Mouse (Mus musculus) limb, embryonic 10.5 days (tissue): ENCODE data around the gene Tmeff1. TPM values are rescaled to one million over a fixed set of nuclear protein-coding genes. Genes with fewer than 3 reads are reported as not detected.
A peak's percentile ranks its signal among the peaks of the same experiment; 100 is the strongest.

Experiments
- DNase-seq: peaks from one replicate; pipeline ENCODE4 v3.0.0-alpha.2; 2017; ENCODE audit warnings: low spot score
- H3K27ac ChIP-seq: fragments of 300-500 bp; sonication (generic); 2 replicates; pipeline ENCODE4 v1.5.1; 2016; ENCODE audit warnings: mild to moderate bottlenecking
- H3K27me3 ChIP-seq: fragments of 300-500 bp; sonication (generic); 2 replicates; pipeline ENCODE4 v1.6.1; 2016; ENCODE audit warnings: low read depth, mild to moderate bottlenecking; ENCODE audit not compliant: poor library complexity, severe bottlenecking
- H3K36me3 ChIP-seq: fragments of 300-500 bp; sonication (generic); 2 replicates; pipeline ENCODE4 v1.6.1; 2016; ENCODE audit warnings: mild to moderate bottlenecking, moderate library complexity
- H3K4me1 ChIP-seq: fragments of 300-500 bp; sonication (generic); 2 replicates; pipeline ENCODE4 v1.6.1; 2016
- H3K4me3 ChIP-seq: fragments of 300-500 bp; sonication (generic); 2 replicates; pipeline ENCODE4 v1.5.1; 2016; ENCODE audit warnings: mild to moderate bottlenecking, moderate library complexity
- H3K9me3 ChIP-seq: fragments of 300-500 bp; sonication (generic); replicated peaks from 2 replicates; pipeline ENCODE4 v1.6.1; 2016; ENCODE audit warnings: mild to moderate bottlenecking
- WGBS: fragments of 180-500 bp; shearing (Covaris S2); methylation state at CpG from one replicate; pipeline ENCODE4 v1.1.7; 2016; 5-methylcytosine and 5-hydroxymethylcytosine counted together
- polyA plus RNA-seq: library from polyadenylated mRNA; unstranded; fragments of >200 nt; fragmentation: Nextera tagmentation; extraction: Ambion mirVana; gene quantifications from 2 replicates; pipeline ENCODE4 v1.2.1, GENCODE M21; 2016

Tmeff1 gene
- polyA plus RNA-seq, 1 experiment from 2014 or later = 109 TPM

DNA sequence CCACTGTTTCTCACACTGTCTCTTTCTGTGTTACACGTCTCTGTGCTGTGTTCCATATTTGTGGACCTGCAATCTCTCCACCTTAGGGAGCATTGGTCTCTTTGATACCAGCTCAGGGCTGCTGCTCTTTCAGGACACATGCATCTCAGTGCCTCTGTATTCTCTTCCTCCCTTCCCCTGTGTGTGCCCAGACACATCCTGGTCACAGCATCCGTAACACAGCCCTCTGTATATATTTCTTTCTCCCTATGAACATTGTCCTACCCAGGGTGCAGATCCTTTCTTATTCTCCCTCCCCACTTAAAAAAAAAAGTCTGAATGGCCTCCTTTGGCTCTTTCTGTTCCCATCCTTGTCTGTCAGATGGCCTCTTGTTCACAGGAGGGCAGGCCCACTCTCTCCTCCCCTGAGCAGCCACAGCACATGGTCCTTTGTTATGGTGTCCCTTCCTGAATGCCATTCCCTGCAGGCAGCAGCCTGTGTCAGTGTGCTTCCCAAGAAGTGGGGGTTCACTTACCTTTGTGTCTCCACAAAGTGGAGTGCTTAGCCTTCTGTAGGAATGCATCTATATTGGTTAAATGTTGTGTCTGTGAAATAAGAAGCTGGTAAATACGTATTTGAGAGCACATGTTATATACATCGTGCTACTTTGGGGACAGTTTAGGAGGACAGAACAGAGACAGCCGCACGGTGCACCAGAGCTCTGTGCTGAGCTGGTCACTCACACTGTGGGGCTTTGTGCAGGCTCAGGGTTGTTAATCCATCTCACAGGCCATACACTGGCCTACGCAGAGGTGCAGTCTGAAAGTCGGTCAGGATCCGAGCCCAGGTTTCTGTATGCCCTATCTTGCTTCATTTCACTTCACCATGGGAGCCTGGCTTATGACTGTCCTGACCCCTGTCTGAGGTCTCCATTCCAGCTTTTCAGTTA, 38.1 kb upstream of the Tmeff1 start:
- H3K4me3 ChIP-seq = no peak overlapping the region
- peak overlapping the region; percentile 3; the same call in 1 of the 2 replicates for H3K27ac ChIP-seq
- no peaks in the 10 kb centered on the region for H3K9me3 ChIP-seq
- peaks cover 14% of the 10 kb centered on the region for H3K36me3 ChIP-seq
- no peak for DNase-seq
- H3K27me3 ChIP-seq = peaks cover 56% of the 10 kb centered on the region; the same call in 1 of the 2 replicates
- WGBS = 70% methylated on average over 9 of the region's 9 CpGs
- peaks cover 75% of the 10 kb centered on the region for H3K4me1 ChIP-seq

DNA sequence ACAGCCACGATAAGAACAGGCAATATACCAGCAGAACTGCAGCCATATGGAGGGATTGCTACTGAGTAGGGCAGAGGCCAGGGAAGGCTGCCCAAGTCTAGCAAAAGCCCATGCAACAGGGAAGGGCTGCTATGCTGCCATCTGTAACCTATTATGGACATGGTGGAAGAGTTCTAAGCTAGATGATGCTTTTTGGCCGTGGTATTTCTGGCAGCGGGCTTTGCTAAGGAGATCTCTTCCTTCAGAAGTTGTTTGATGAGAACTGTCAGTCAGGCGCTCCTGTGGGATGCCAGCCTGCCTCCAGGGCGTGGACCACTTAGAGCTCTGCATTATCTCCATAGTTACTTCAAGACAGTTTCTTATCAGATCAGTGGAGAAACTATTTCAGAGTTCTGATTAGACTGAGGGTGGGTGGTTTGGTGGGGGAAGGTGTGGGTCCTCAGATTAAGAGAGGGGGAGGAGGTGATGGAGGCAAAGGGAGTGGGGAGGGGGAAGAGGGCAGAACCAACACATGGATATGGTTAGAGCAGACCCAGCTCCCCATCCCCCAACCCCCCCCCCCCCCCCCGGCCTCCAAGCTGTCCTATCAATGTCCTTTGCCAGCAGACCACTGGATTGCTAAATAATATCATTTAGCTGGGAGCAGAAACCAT, 36.5 kb upstream of the Tmeff1 start:
- no peaks in the 10 kb centered on the region for H3K9me3 ChIP-seq
- peaks cover 30% of the 10 kb centered on the region for H3K36me3 ChIP-seq
- 0 out of 2 replicates have a peak overlapping the region, but pooled peaks have one; percentile 6 for H3K4me3 ChIP-seq
- peaks cover 62% of the 10 kb centered on the region for H3K4me1 ChIP-seq
- H3K27me3 ChIP-seq = peaks cover 49% of the 10 kb centered on the region
- 26% methylated on average over 6 of the region's 6 CpGs for WGBS
- H3K27ac ChIP-seq = 0 out of 2 replicates have a peak overlapping the region, but pooled peaks have one; percentile 26
- peak; percentile 57 for DNase-seq

DNA sequence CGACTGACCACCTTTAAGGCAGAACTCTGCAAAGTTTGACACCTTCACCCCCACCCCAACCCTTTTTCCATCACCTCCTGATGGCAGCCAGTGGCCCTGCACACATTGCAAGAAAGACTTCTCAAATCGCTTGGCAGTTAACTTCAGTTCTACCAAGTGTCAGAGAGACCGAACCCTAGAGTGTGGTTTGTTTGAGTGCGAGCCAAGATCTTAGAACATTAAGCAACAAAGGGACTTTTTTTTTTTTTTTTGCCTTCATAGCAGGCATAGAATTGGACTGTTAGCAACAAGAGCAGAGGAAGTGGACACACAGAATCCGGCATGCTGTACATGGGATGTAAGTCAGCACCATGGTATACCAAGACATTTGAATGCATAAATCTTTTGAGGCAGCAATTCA, 35.3 kb upstream of the Tmeff1 start:
- WGBS = 61% methylated on average over 5 of the region's 5 CpGs

DNA sequence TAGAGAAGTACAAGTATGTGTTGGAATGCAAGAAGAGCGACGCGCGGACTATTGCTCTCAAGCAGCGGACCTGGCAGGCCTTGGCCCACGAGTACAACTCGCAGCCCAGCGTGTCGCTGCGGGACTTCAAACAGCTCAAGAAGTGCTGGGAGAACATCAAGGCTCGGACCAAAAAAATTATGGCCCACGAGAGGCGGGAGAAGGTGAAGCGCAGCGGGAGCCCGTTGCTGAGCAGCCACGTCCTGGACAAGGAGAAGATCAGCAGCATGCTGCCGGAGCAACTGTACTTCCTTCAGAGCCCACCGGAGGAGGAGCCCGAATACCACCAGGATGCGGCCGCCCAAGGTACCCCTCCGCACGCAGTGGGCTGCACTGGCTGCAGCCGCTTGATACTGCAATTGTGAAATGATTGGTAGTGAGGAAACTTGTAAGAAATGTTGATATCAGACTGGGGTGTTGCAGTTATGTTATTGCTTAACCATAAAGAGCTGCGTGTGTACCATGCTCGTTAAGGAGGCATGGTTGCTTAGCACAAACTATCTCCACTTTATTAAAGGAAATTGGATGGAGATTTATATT, 32.4 kb upstream of the Tmeff1 start:
- H3K27ac ChIP-seq = no peak overlapping the region
- H3K4me1 ChIP-seq = peaks cover 25% of the 10 kb centered on the region
- H3K9me3 ChIP-seq = no peaks in the 10 kb centered on the region
- peaks cover 59% of the 10 kb centered on the region for H3K36me3 ChIP-seq
- no peak overlapping the region for H3K4me3 ChIP-seq
- H3K27me3 ChIP-seq = peaks cover 20% of the 10 kb centered on the region
- 93% methylated on average over 27 of the region's 27 CpGs for WGBS
- no peak for DNase-seq

More for the DNA sequence above, 35.3 kb upstream of the Tmeff1 start:
- H3K4me3 ChIP-seq = no peak overlapping the region
- no peaks in the 10 kb centered on the region for H3K9me3 ChIP-seq
- no peak for DNase-seq
- H3K27me3 ChIP-seq = peaks cover 44% of the 10 kb centered on the region
- H3K27ac ChIP-seq = no peak overlapping the region
- peaks cover 53% of the 10 kb centered on the region for H3K4me1 ChIP-seq
- H3K36me3 ChIP-seq = peaks cover 41% of the 10 kb centered on the region

DNA sequence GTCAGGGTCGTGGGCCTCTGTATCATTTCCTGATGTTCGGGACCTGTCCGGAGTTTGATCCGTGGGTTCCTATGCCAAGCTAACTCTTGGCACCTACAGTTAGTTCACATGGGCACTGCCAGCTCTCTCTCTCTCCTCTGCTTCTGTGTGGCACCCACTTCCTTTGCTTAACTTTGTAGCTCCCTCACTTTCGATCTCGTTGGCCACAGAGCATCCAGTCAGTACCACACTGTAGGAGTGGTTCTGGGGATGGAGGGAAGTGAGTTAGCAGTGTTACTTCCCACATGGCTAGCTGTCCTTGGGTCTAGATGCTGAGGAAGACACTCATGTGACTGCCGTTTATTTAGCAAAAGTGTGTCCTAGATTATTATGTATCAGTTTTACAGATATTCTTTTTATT, 30.8 kb upstream of the Tmeff1 start:
- 92% methylated on average over 7 of the region's 7 CpGs for WGBS
- Histone ChIP-seq H3K27me3 (peaks cover 20% of the 10 kb centered on the region), H3K36me3 (peaks cover 72% of the 10 kb centered on the region), H3K9me3 (no peaks in the 10 kb centered on the region), H3K27ac (no peak overlapping the region), H3K4me1 (peaks cover 9% of the 10 kb centered on the region), H3K4me3 (no peak overlapping the region)
- no peak for DNase-seq

DNA sequence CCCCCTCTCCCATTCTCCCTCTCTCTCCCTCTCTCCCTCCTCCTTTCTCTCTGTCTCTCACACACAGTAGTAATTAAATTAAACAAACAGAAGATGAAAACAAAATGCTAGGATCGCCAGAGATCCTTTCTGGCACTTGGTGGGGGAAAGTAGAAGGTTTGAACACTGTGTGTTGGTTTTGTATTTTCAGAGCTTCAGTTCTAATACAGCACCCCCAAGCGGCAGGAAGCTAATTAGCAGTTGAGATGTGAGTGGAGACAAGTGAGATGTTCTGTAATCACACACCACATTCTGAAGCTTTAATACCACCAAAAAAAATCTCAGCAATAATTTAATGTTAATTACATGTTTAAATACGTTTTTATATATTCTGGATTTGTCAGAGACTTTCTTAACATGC, 29.2 kb upstream of the Tmeff1 start:
- 31% methylated on average over 3 of the region's 3 CpGs for WGBS

DNA sequence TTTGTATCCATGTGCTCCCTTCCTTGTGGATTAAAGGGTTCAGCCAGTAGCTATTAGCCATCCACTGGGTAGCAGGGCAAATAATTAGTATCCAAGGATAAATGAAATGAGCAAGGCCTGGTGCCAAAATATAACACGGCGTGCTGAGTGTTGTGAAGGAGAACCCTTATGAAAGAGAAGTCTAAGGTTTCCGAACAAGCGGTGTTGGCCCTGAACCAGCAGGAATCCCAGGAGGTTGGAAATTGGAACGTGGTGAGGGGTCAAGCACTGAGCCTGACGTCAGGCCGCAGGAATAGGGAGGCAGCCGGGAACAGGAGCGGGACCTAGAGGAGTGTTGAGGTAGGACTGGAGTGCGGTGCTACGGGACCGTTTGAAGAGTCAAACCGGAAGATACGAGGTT, 25.3 kb upstream of the Tmeff1 start:
- no peak for DNase-seq
- Histone ChIP-seq H3K9me3 (no peaks in the 10 kb centered on the region), H3K4me1 (no peaks in the 10 kb centered on the region), H3K36me3 (peaks cover 91% of the 10 kb centered on the region), H3K27ac (no peak overlapping the region), H3K4me3 (no peak overlapping the region), H3K27me3 (no peaks in the 10 kb centered on the region)
- WGBS = 93% methylated on average over 14 of the region's 14 CpGs

More for the DNA sequence above, 29.2 kb upstream of the Tmeff1 start:
- Histone ChIP-seq H3K27me3 (peaks cover 17% of the 10 kb centered on the region), H3K4me3 (no peak overlapping the region), H3K36me3 (peaks cover 86% of the 10 kb centered on the region), H3K9me3 (no peaks in the 10 kb centered on the region), H3K4me1 (0 out of 2 replicates have a peak, but pooled peaks cover 2% of the 10 kb centered on the region), H3K27ac (no peak overlapping the region)
- peak; percentile 44 for DNase-seq

DNA sequence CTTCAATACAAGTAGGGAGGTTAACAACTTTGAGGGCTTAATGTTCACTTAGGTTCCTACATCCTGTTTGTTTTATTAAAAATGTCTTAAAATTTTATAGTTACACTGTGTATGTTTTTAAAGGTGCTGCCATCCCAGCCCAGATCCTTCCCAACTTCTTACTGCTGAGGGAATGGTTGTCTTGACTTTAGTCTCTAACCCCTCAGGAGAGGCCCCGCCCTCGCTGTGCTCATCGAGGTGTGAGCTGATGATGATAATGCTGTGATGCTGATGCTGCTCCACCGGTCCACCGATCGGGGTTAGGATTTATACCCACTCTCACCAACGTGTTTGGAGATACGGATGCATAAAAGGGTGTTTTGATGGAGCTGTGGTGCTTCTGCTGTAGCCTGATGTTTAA, 23.1 kb upstream of the Tmeff1 start:
- H3K4me1 ChIP-seq = no peaks in the 10 kb centered on the region
- 93% methylated on average over 8 of the region's 8 CpGs for WGBS
- peaks cover 76% of the 10 kb centered on the region for H3K36me3 ChIP-seq
- DNase-seq = no peak
- no peaks in the 10 kb centered on the region for H3K27me3 ChIP-seq
- no peaks in the 10 kb centered on the region for H3K9me3 ChIP-seq
- H3K4me3 ChIP-seq = no peak overlapping the region
- no peak overlapping the region for H3K27ac ChIP-seq

DNA sequence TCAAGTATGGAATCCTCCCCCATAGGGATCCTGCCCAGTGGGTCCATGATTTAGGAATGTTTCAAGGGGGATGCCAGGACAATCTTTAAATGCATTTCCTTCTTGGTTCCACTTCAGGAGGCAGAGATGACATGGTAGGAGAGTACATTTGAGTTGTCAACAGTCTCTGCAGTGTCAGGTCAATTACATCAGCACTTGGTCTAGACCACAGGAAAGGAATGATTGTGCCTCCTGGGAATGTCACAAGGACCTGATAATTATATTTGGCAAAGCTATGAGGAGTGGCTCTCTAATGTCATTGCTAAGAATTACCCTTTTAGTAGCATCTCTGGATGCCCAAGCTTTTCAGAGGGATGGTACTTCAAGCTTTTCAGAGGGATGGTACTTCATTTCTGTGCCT, 20.0 kb upstream of the Tmeff1 start:
- Histone ChIP-seq H3K4me3 (no peak overlapping the region), H3K36me3 (peaks cover 48% of the 10 kb centered on the region), H3K27me3 (no peaks in the 10 kb centered on the region), H3K9me3 (no peaks in the 10 kb centered on the region), H3K4me1 (peaks cover 3% of the 10 kb centered on the region; the same call in 1 of the 2 replicates), H3K27ac (no peak overlapping the region)
- no peak for DNase-seq

DNA sequence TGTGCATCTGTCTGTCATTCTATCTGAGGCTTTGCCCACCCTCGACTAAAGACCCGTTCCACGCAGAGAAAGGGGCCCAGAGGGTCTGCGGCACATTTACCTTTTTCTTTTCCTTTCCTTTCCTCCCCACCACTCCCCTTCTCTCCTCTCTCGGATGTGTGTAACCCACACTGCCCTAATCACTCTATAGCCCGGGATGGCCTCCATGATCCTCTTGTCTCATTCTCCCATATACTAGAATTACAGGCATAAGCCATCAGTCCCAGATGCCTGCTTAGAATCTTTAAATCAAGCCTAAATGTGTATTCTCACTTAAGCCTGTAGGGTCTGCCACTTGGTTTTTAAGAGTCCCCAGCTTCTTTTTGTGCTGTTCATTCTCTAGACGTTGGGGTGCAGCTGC, 8.6 kb upstream of the Tmeff1 start:
- no peaks in the 10 kb centered on the region for H3K36me3 ChIP-seq
- no peaks in the 10 kb centered on the region for H3K9me3 ChIP-seq
- peaks cover 4% of the 10 kb centered on the region for H3K4me1 ChIP-seq
- H3K27ac ChIP-seq = no peak overlapping the region
- WGBS = 92% methylated on average over 7 of the region's 7 CpGs
- 0 out of 2 replicates have a peak, but pooled peaks cover 6% of the 10 kb centered on the region for H3K27me3 ChIP-seq
- no peak for DNase-seq
- H3K4me3 ChIP-seq = no peak overlapping the region

DNA sequence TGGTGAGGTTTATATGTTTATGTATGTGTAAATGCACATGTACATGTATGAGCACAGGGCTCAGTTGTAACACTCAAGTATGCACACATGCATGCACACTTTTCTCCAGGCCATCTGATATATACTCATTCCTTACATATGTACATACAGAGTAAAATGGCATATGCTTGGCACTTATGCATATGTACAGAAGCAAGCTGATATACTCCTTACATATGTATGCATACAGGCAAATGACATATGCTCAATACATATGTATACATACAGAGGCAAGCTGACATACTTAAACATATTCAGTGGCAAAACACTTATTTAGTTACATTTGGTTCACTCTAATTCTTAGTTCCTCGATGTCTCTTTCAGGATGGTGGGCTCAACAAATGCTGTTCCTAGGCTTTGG, 7.1 kb upstream of the Tmeff1 start:
- no peak overlapping the region for H3K4me3 ChIP-seq
- H3K27ac ChIP-seq = no peak overlapping the region
- peaks cover 10% of the 10 kb centered on the region for H3K4me1 ChIP-seq
- no peaks in the 10 kb centered on the region for H3K36me3 ChIP-seq
- no peak for DNase-seq
- H3K9me3 ChIP-seq = no peaks in the 10 kb centered on the region
- 93% methylated on average over 1 of the region's 1 CpGs for WGBS
- H3K27me3 ChIP-seq = 0 out of 2 replicates have a peak, but pooled peaks cover 6% of the 10 kb centered on the region

DNA sequence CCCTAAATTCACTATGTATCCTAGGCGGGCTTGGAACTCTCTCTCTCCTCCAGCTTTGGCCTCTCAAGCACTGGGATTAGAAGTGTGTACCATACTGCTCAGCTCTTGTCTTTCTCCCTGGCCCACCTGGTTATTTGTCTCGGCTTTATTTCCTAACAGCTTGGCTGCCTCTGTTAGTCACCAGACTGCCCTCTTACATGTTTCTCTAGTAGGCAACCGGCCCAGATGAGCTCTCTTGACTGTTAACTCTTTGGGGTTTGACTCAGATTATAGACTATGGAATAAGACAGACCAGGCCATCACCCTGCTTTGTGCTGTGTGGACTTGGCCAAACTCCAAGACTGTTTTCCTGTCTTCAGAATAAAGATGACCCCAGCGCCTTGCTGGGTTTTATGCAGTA, 6.6 kb upstream of the Tmeff1 start:
- 69% methylated on average over 4 of the region's 4 CpGs for WGBS
- no peak overlapping the region for H3K27ac ChIP-seq
- H3K4me1 ChIP-seq = peaks cover 10% of the 10 kb centered on the region
- no peak overlapping the region for H3K4me3 ChIP-seq
- H3K9me3 ChIP-seq = no peaks in the 10 kb centered on the region
- H3K36me3 ChIP-seq = no peaks in the 10 kb centered on the region
- DNase-seq = no peak
- H3K27me3 ChIP-seq = 0 out of 2 replicates have a peak, but pooled peaks cover 6% of the 10 kb centered on the region
